Comparison of ENCODE assay signal across 8 mouse cellular contexts in genomic region chr19:7267091-7267741, GRCm38 (mm10). TPM values are rescaled to one million over a fixed set of nuclear protein-coding genes. Genes with fewer than 3 reads are reported as not detected.
DNase-seq lines count a peak whose midpoint lies in the region; ATAC-seq lines count a peak whose summit lies in the region.

Gene Rcor2 (plus strand): TSS chr19:7267325.

- H3K4me2 ChIP-seq in midbrain, embryonic 16.5 days (ENCODE audit: low read length) = peak within 1 kb of the TSS; percentile 64

- no peaks in the 10 kb centered on the region for H3K9me3 ChIP-seq in midbrain, embryonic 16.5 days (replicated peaks; ENCODE audit: control insufficient read depth, low read length, poor library complexity, severe bottlenecking)

- H3K4me1 ChIP-seq in midbrain, embryonic 16.5 days (ENCODE audit: control insufficient read depth, insufficient read depth, low read length) = peaks cover 48% of the 10 kb centered on the region

- DNase-seq in ovary, adult 18-20 months (ENCODE audit: low spot score) = peak; percentile 84
- no peak for DNase-seq in ovary, postnatal 10 days (ENCODE audit: low spot score)
- peak; percentile 91 for DNase-seq in embryo, embryonic 11 days
- peak; percentile 81 to 92 for DNase-seq in heart, adult 18-20 months
- DNase-seq in kidney, adult 11 months = peak; percentile 80
- peak; percentile 56 for DNase-seq in liver
- peak; percentile 45 to 51 for DNase-seq in thymus, postnatal 10 days (ENCODE audit: low spot score in 2 of 2)

- H3K36me3 ChIP-seq in midbrain, embryonic 16.5 days (ENCODE audit: control insufficient read depth, insufficient read depth, low read length) = no peaks in the 10 kb centered on the region

- H3K27me3 ChIP-seq in midbrain, embryonic 16.5 days (ENCODE audit: control insufficient read depth, insufficient read depth, low read depth, low read length) = no peaks in the 10 kb centered on the region

- peak within 1 kb of the TSS; percentile 85 for H3K9ac ChIP-seq in midbrain, embryonic 16.5 days (ENCODE audit: low read depth, low read length)

- H3K27ac ChIP-seq in midbrain, embryonic 16.5 days (ENCODE audit: low read length) = peak within 1 kb of the TSS; percentile 93

- 2% methylated on average over 25 of the region's 28 CpGs for whole genome bisulfite sequencing in midbrain, embryonic 16.5 days

- H3K4me3 ChIP-seq in midbrain, embryonic 16.5 days (ENCODE audit: low read depth, low read length) = peak within 1 kb of the TSS; percentile 60

- peak; percentile 49 for ATAC-seq in midbrain, embryonic 16.5 days

RNA-seq across cellular contexts. Expression of gene Rcor2, which starts in this region (rescaled TPM):
- total RNA-seq in heart, adult 18-20 months (2021) = 1 to 10 TPM; 4.0 to 6.5 TPM
- 17.9 and 20.1 TPM in 2 replicates for polyA plus RNA-seq in midbrain, embryonic 16.5 days (2015; fragmentation: Nextera tagmentation; extraction: Ambion mirVana)
